Mouse (Mus musculus): ENCODE measurements at regions not wholly inside any gene's neighbourhood (a gene's known extent, or its start where the extent isn't known, plus 50 kb on each side); places are given as distances from the start of the nearest gene placed in this dataset.

DNA sequence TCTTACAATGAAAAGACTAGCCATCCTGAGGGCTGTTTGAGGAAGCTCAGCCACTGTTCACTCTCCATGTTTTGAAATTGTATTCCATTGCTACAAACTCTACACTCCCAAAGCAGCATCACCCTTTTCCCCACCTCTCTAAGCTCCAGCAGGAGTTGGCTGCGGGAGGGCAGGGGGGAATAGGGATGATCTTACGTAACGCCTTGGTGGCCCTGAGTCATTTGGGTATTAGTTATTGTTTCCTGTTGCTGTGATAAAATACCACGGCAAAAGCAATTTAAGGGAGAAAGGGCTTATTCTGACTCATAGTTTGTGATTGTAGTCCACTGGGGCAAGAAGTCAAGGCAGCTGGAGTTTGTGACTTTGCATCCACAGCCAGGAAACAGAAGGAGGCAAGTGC lies 445.5 kb downstream of the 1810013L24Rik start:
- Histone ChIP-seq H3K27ac (ENCODE audit: insufficient read depth, low read depth, low read length) (no peak overlapping the region), H3K4me3 (ENCODE audit: insufficient read depth, low read depth, low read length) (no peak overlapping the region), H3K4me1 (ENCODE audit: control insufficient read depth, insufficient read depth, low read length) (peaks cover 5% of the 10 kb centered on the region; the same call in 1 of the 2 replicates)
- TF ChIP-seq CTCF (IDR thresholded peaks at IDR 0.05; ENCODE audit: insufficient read depth, low read depth, low read length) (no peak), POLR2A (IDR thresholded peaks at IDR 0.05; ENCODE audit: insufficient read depth, low read depth, low read length) (no peak)
- 65% methylated on average over 4 of the region's 4 CpGs for WGBS

GRCm38 (mm10) chr16:9277064-9277463 lies 447.2 kb downstream of the 1810013L24Rik start:
- 91% methylated on average over 1 of the region's 1 CpGs for WGBS
- no peak overlapping the region for H3K27ac ChIP-seq (ENCODE audit: insufficient read depth, low read depth, low read length)
- H3K4me3 ChIP-seq (ENCODE audit: insufficient read depth, low read depth, low read length): no peak overlapping the region
- H3K4me1 ChIP-seq (ENCODE audit: control insufficient read depth, insufficient read depth, low read length): peaks cover 10% of the 10 kb centered on the region
- no peak for TF ChIP-seq CTCF (IDR thresholded peaks at IDR 0.05; ENCODE audit: insufficient read depth, low read depth, low read length)
- no peak for TF ChIP-seq POLR2A (IDR thresholded peaks at IDR 0.05; ENCODE audit: insufficient read depth, low read depth, low read length)

- Histone ChIP-seq H3K4me3 (ENCODE audit: insufficient read depth, low read depth, low read length) (no peak overlapping the region), H3K4me1 (ENCODE audit: control insufficient read depth, insufficient read depth, low read length) (peaks cover 5% of the 10 kb centered on the region), H3K27ac (ENCODE audit: insufficient read depth, low read depth, low read length) (no peak overlapping the region)
- TF ChIP-seq POLR2A (IDR thresholded peaks at IDR 0.05; ENCODE audit: insufficient read depth, low read depth, low read length) (no peak), CTCF (IDR thresholded peaks at IDR 0.05; ENCODE audit: insufficient read depth, low read depth, low read length) (no peak)
- WGBS: 75% methylated on average over 6 of the region's 6 CpGs
Observed at GRCm38 (mm10) chr16:9279726-9280125, 449.8 kb downstream of the 1810013L24Rik start.

GRCm38 (mm10) chr16:9280431-9280830 lies 450.5 kb downstream of the 1810013L24Rik start:
- no peak for TF ChIP-seq CTCF (IDR thresholded peaks at IDR 0.05; ENCODE audit: insufficient read depth, low read depth, low read length)
- TF ChIP-seq POLR2A (IDR thresholded peaks at IDR 0.05; ENCODE audit: insufficient read depth, low read depth, low read length): no peak
- H3K27ac ChIP-seq (ENCODE audit: insufficient read depth, low read depth, low read length): no peak overlapping the region
- no peak overlapping the region for H3K4me3 ChIP-seq (ENCODE audit: insufficient read depth, low read depth, low read length)
- WGBS: 74% methylated on average over 4 of the region's 4 CpGs
- peaks cover 5% of the 10 kb centered on the region for H3K4me1 ChIP-seq (ENCODE audit: control insufficient read depth, insufficient read depth, low read length)

GRCm38 (mm10) chr16:9280931-9281330 lies 451.0 kb downstream of the 1810013L24Rik start:
- 8% methylated on average over 5 of the region's 5 CpGs for WGBS
- TF ChIP-seq POLR2A (IDR thresholded peaks at IDR 0.05; ENCODE audit: insufficient read depth, low read depth, low read length) (no peak), CTCF (IDR thresholded peaks at IDR 0.05; ENCODE audit: insufficient read depth, low read depth, low read length) (no peak)
- peaks cover 5% of the 10 kb centered on the region for H3K4me1 ChIP-seq (ENCODE audit: control insufficient read depth, insufficient read depth, low read length)
- peak overlapping the region; percentile 70; the same call in 1 of the 2 replicates for H3K27ac ChIP-seq (ENCODE audit: insufficient read depth, low read depth, low read length)
- no peak overlapping the region for H3K4me3 ChIP-seq (ENCODE audit: insufficient read depth, low read depth, low read length)

- TF ChIP-seq POLR2A (IDR thresholded peaks at IDR 0.05; ENCODE audit: insufficient read depth, low read depth, low read length) (no peak), CTCF (IDR thresholded peaks at IDR 0.05; ENCODE audit: insufficient read depth, low read depth, low read length) (no peak)
- Histone ChIP-seq H3K27ac (ENCODE audit: insufficient read depth, low read depth, low read length) (no peak overlapping the region), H3K4me1 (ENCODE audit: control insufficient read depth, insufficient read depth, low read length) (peaks cover 7% of the 10 kb centered on the region), H3K4me3 (ENCODE audit: insufficient read depth, low read depth, low read length) (no peak overlapping the region)
- WGBS: 84% methylated on average over 3 of the region's 3 CpGs
Observed at GRCm38 (mm10) chr16:9284423-9284822, 454.5 kb downstream of the 1810013L24Rik start.

DNA sequence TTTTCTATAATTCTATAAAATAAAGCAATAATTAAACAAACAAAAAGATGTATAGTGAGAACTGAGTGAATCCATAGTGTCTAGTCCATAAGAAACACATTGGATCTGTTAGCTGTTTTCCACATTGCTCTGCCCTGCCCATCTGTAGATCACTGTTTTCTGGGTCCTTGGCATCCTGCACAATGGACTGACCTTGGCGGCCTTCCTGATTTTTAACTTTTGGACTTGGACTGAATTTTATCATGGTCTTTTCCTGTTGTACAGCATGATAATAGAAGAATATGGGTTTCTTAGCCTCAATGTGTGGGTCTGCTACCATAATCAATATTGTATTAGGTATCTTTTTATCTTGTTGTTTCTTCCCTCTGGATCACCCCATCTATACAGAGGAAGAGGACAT lies 456.0 kb downstream of the 1810013L24Rik start:
- 100% methylated on average over 1 of the region's 1 CpGs for WGBS
- no peak for TF ChIP-seq POLR2A (IDR thresholded peaks at IDR 0.05; ENCODE audit: insufficient read depth, low read depth, low read length)
- TF ChIP-seq CTCF (IDR thresholded peaks at IDR 0.05; ENCODE audit: insufficient read depth, low read depth, low read length): no peak
- no peak overlapping the region for H3K27ac ChIP-seq (ENCODE audit: insufficient read depth, low read depth, low read length)
- no peak overlapping the region for H3K4me3 ChIP-seq (ENCODE audit: insufficient read depth, low read depth, low read length)
- H3K4me1 ChIP-seq (ENCODE audit: control insufficient read depth, insufficient read depth, low read length): peaks cover 6% of the 10 kb centered on the region

- no peak overlapping the region for H3K27ac ChIP-seq (ENCODE audit: insufficient read depth, low read depth, low read length)
- TF ChIP-seq POLR2A (IDR thresholded peaks at IDR 0.05; ENCODE audit: insufficient read depth, low read depth, low read length) (no peak), CTCF (IDR thresholded peaks at IDR 0.05; ENCODE audit: insufficient read depth, low read depth, low read length) (no peak)
- H3K4me1 ChIP-seq (ENCODE audit: control insufficient read depth, insufficient read depth, low read length): peaks cover 6% of the 10 kb centered on the region
- no peak overlapping the region for H3K4me3 ChIP-seq (ENCODE audit: insufficient read depth, low read depth, low read length)
- 78% methylated on average over 6 of the region's 6 CpGs for WGBS
Observed at GRCm38 (mm10) chr16:9287557-9287956, 457.7 kb downstream of the 1810013L24Rik start.

DNA sequence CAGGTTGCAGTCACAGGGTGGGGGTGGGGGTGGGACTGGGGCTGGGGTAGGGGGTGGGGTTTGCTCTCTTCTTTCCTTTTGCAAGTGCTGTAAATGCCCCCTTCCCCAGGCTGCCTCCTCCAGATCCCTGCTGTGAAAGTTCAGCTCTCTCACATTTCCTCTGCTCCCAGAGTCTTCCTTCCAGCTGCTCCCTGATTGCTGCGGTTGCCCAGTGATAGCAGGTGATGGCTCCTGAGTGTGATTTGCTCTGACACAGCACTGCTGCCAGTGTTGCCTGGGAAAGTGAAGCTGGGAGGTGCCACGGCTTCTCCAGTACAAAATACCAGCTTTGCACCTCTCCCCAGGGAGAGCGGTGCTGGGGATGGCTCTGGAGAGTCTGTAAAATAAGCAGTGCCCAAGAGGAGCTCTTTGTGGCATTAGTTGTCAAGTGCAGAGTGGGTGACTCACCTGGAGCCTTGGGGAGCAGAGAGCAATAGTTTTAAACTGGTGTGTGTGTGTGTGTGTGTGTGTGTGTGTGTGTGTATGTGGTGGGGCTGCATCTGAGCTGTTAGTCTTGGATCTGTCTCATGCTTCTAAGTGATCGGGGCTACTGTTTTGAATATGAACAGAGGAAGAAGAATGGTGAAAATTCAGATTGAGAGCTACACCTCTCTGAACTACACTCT lies 461.6 kb downstream of the 1810013L24Rik start:
- 31% methylated on average over 4 of the region's 4 CpGs for WGBS
- Histone ChIP-seq H3K27ac (ENCODE audit: insufficient read depth, low read depth, low read length) (no peak overlapping the region), H3K4me3 (ENCODE audit: insufficient read depth, low read depth, low read length) (no peak overlapping the region), H3K4me1 (ENCODE audit: control insufficient read depth, insufficient read depth, low read length) (peaks cover 6% of the 10 kb centered on the region)
- no peak for TF ChIP-seq POLR2A (IDR thresholded peaks at IDR 0.05; ENCODE audit: insufficient read depth, low read depth, low read length)
- TF ChIP-seq CTCF (IDR thresholded peaks at IDR 0.05; ENCODE audit: insufficient read depth, low read depth, low read length): no peak

Measured in olfactory bulb, adult 2 months (tissue).